Mouse (Mus musculus) intestine, embryonic 14.5 days (tissue): Measurements from ENCODE around the gene Dennd4a. TPM values are rescaled to one million over a fixed set of nuclear protein-coding genes. Genes with fewer than 3 reads are reported as not detected.

ENCODE experiments used
- ATAC-seq: fragments of 200-750 bp; cut with Nextera tagmentation; replicated peaks from 2 replicates; pipeline ENCODE4 v1.8.0; 2017; ENCODE audit warnings: low read depth, moderate number of reproducible peaks, moderate TSS enrichment, moderate library complexity; ENCODE audit not compliant: low FRiP score, low TSS enrichment
- DNase-seq: peaks from one replicate; pipeline ENCODE4 v3.0.0-alpha.2; 2018; ENCODE audit warnings: low spot score
- H3K27ac ChIP-seq: fragments of 300-500 bp; sonication (generic); 2 replicates; pipeline ENCODE4 v1.5.1; 2014; ENCODE audit warnings: low read depth, mild to moderate bottlenecking, control low read depth
- H3K27me3 ChIP-seq: fragments of 300-500 bp; sonication (generic); replicated peaks from 2 replicates; pipeline ENCODE4 v1.6.1; 2014; ENCODE audit warnings: low read length, control low read depth; ENCODE audit not compliant: control insufficient read depth, insufficient read depth
- H3K36me3 ChIP-seq: fragments of 300-500 bp; sonication (generic); 2 replicates; pipeline ENCODE4 v1.6.1; 2014; ENCODE audit warnings: low read length, control low read depth; ENCODE audit not compliant: control insufficient read depth, insufficient read depth
- H3K4me1 ChIP-seq: fragments of 300-500 bp; sonication (generic); replicated peaks from 2 replicates; pipeline ENCODE4 v1.6.1; 2014; ENCODE audit warnings: low read length, control low read depth, mixed read lengths; ENCODE audit not compliant: control insufficient read depth, insufficient read depth
- H3K4me2 ChIP-seq: fragments of 300-500 bp; sonication (generic); 2 replicates; pipeline ENCODE4 v1.6.1; 2014; ENCODE audit warnings: low read length
- H3K4me3 ChIP-seq: fragments of 300-500 bp; sonication (generic); 2 replicates; pipeline ENCODE4 v1.5.1; 2014; ENCODE audit warnings: low read depth, low read length, control low read depth, mixed read lengths
- H3K9ac ChIP-seq: fragments of 300-500 bp; sonication (generic); 2 replicates; pipeline ENCODE4 v1.6.1; 2014; ENCODE audit warnings: mild to moderate bottlenecking, low read length
- H3K9me3 ChIP-seq: fragments of 300-500 bp; sonication (generic); 2 replicates; pipeline ENCODE4 v1.6.1; 2016; ENCODE audit warnings: low read length, control low read depth; ENCODE audit not compliant: control insufficient read depth
- WGBS: fragments of 180-500 bp; shearing (Covaris S2); extraction: QIAGEN DNeasy Blood & Tissue Kit; methylation state at CpG from one replicate; pipeline ENCODE4 v1.1.7; 2014; 5-methylcytosine and 5-hydroxymethylcytosine counted together
- polyA plus RNA-seq: library from polyadenylated mRNA; unstranded; fragments of >200 nt; fragmentation: Nextera tagmentation; extraction: Ambion mirVana; gene quantifications from 2 replicates; pipeline ENCODE4 v1.2.1, GENCODE M21; 2014

Gene Dennd4a
- polyA plus RNA-seq, 1 experiment from 2014 or later, result 6.4 TPM

GRCm38 (mm10) chr9:64845355-64845754 is 34.2 kb downstream of the Dennd4a start:
- 78% methylated on average over 4 of the region's 4 CpGs for WGBS
- Histone ChIP-seq H3K9ac (no peak overlapping the region), H3K27ac (no peak overlapping the region), H3K4me1 (no peaks in the 10 kb centered on the region), H3K36me3 (no peaks in the 10 kb centered on the region), H3K4me3 (no peak overlapping the region), H3K9me3 (no peaks in the 10 kb centered on the region), H3K4me2 (no peak overlapping the region), H3K27me3 (no peaks in the 10 kb centered on the region)
- DNase-seq (no peak), ATAC-seq (no peak)

- H3K4me2 ChIP-seq, result no peak overlapping the region
- no peak overlapping the region for H3K27ac ChIP-seq
- ATAC-seq (no peak), DNase-seq (no peak)
- H3K4me3 ChIP-seq, result no peak overlapping the region
- H3K9ac ChIP-seq, result no peak overlapping the region
- H3K4me1 ChIP-seq, result no peaks in the 10 kb centered on the region
- no peaks in the 10 kb centered on the region for H3K27me3 ChIP-seq
- no peaks in the 10 kb centered on the region for H3K36me3 ChIP-seq
- no peaks in the 10 kb centered on the region for H3K9me3 ChIP-seq
- 81% methylated on average over 1 of the region's 1 CpGs for WGBS
These were observed 38.4 kb downstream of the Dennd4a start for GRCm38 (mm10) chr9:64849548-64849947.

GRCm38 (mm10) chr9:64860083-64860482 is 48.9 kb downstream of the Dennd4a start:
- Histone ChIP-seq H3K27ac (no peak overlapping the region), H3K4me1 (no peaks in the 10 kb centered on the region), H3K27me3 (no peaks in the 10 kb centered on the region), H3K9ac (no peak overlapping the region), H3K4me3 (no peak overlapping the region), H3K9me3 (no peaks in the 10 kb centered on the region), H3K36me3 (peaks cover 6% of the 10 kb centered on the region), H3K4me2 (no peak overlapping the region)
- DNase-seq (no peak), ATAC-seq (no peak)

GRCm38 (mm10) chr9:64862687-64863086 is 51.5 kb downstream of the Dennd4a start:
- peaks cover 6% of the 10 kb centered on the region for H3K36me3 ChIP-seq
- 81% methylated on average over 2 of the region's 2 CpGs for WGBS
- H3K27me3 ChIP-seq, result no peaks in the 10 kb centered on the region
- no peak overlapping the region for H3K27ac ChIP-seq
- H3K9me3 ChIP-seq, result no peaks in the 10 kb centered on the region
- no peak for ATAC-seq
- H3K4me2 ChIP-seq, result no peak overlapping the region
- no peaks in the 10 kb centered on the region for H3K4me1 ChIP-seq
- no peak overlapping the region for H3K9ac ChIP-seq
- no peak overlapping the region for H3K4me3 ChIP-seq
- no peak for DNase-seq

GRCm38 (mm10) chr9:64886008-64886407 is 74.9 kb downstream of the Dennd4a start:
- Histone ChIP-seq H3K4me3 (no peak overlapping the region), H3K27me3 (no peaks in the 10 kb centered on the region), H3K36me3 (peaks cover 7% of the 10 kb centered on the region; the same call in 1 of the 2 replicates), H3K4me2 (no peak overlapping the region), H3K4me1 (no peaks in the 10 kb centered on the region), H3K27ac (no peak overlapping the region), H3K9ac (no peak overlapping the region), H3K9me3 (no peaks in the 10 kb centered on the region)
- DNase-seq (no peak), ATAC-seq (no peak)
- WGBS, result 88% methylated on average over 5 of the region's 5 CpGs

GRCm38 (mm10) chr9:64896605-64897004 is 85.5 kb downstream of the Dennd4a start:
- Histone ChIP-seq H3K27ac (no peak overlapping the region), H3K4me2 (no peak overlapping the region), H3K4me3 (no peak overlapping the region), H3K36me3 (peaks cover 12% of the 10 kb centered on the region; the same call in 1 of the 2 replicates), H3K9ac (no peak overlapping the region), H3K27me3 (no peaks in the 10 kb centered on the region), H3K9me3 (no peaks in the 10 kb centered on the region), H3K4me1 (no peaks in the 10 kb centered on the region)
- 87% methylated on average over 10 of the region's 10 CpGs for WGBS
- DNase-seq, result no peak
- no peak for ATAC-seq

- H3K4me2 ChIP-seq, result no peak overlapping the region
- no peaks in the 10 kb centered on the region for H3K9me3 ChIP-seq
- DNase-seq (no peak), ATAC-seq (no peak)
- WGBS, result 44% methylated on average over 4 of the region's 4 CpGs
- 0 out of 2 replicates have a peak, but pooled peaks cover 5% of the 10 kb centered on the region for H3K36me3 ChIP-seq
- H3K27me3 ChIP-seq, result no peaks in the 10 kb centered on the region
- H3K9ac ChIP-seq, result no peak overlapping the region
- no peak overlapping the region for H3K27ac ChIP-seq
- no peaks in the 10 kb centered on the region for H3K4me1 ChIP-seq
- no peak overlapping the region for H3K4me3 ChIP-seq
These were observed 91.7 kb downstream of the Dennd4a start for GRCm38 (mm10) chr9:64902866-64903265.

- Histone ChIP-seq H3K4me3 (no peak overlapping the region), H3K4me2 (no peak overlapping the region), H3K27ac (no peak overlapping the region), H3K27me3 (no peaks in the 10 kb centered on the region), H3K9me3 (no peaks in the 10 kb centered on the region), H3K9ac (no peak overlapping the region), H3K36me3 (0 out of 2 replicates have a peak, but pooled peaks cover 5% of the 10 kb centered on the region), H3K4me1 (no peaks in the 10 kb centered on the region)
- ATAC-seq (no peak), DNase-seq (peak; percentile 85)
- WGBS, result 59% methylated on average over 3 of the region's 3 CpGs
These were observed 92.2 kb downstream of the Dennd4a start for GRCm38 (mm10) chr9:64903386-64903785.

- H3K27me3 ChIP-seq, result no peaks in the 10 kb centered on the region
- no peak overlapping the region for H3K27ac ChIP-seq
- H3K4me1 ChIP-seq, result no peaks in the 10 kb centered on the region
- H3K9me3 ChIP-seq, result no peaks in the 10 kb centered on the region
- peaks cover 9% of the 10 kb centered on the region; the same call in 1 of the 2 replicates for H3K36me3 ChIP-seq
- H3K4me3 ChIP-seq, result no peak overlapping the region
- DNase-seq (no peak), ATAC-seq (no peak)
- 84% methylated on average over 14 of the region's 14 CpGs for WGBS
- no peak overlapping the region for H3K9ac ChIP-seq
- no peak overlapping the region for H3K4me2 ChIP-seq
These were observed 93.9 kb downstream of the Dennd4a start for GRCm38 (mm10) chr9:64904917-64905640.
